Mouse (Mus musculus) regulatory T cell (primary cell): ENCODE data around the gene Atp1a3.

Experiments
- in situ Hi-C: fragments of 300-600 bp; cut with MboI, MseI; formaldehyde crosslinking; loops from one replicate; pipeline ENCODE4 v1.15.1; 2025; ENCODE audit warnings: high pct_unique_total_duplicates

Gene Atp1a3

DNA sequence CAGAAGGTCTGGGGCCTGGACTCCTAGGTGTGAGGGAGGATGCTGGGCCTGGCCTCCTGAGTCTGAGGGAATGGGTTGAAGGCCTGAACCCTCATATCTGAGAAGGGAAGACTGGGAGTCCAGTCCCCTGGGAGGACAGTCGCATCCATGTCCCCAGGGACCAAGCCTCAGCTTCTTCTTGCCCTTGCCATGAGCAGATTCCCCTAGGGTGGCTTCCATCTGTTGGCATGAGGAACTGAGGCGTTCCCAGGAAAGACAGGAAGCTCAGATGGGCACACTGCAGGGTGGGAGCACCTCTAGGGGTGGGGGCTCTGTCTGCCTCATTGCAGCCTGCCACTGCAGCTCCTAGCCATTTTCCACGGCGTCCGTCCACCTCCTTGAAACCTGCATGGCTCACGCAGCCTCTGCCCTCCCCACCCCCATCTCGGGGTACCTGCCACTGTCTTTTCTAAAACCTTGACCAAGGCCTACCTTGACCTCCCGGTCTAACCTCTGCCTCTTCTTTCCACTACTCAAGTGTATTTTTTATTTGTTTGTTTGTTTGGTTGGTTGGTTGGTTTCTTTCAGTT is 1.9 kb downstream of the Atp1a3 start:
- in situ Hi-C loops, result no loop called here

- in situ Hi-C loops, result no loop called here
These were observed 2.5 kb downstream of the Atp1a3 start for GRCm38 (mm10) chr7:25003291-25003690.

GRCm38 (mm10) chr7:25000711-25001110 is 5.0 kb downstream of the Atp1a3 start:
- in situ Hi-C loops, result no loop called here

GRCm38 (mm10) chr7:25000211-25000610 is 5.5 kb downstream of the Atp1a3 start:
- in situ Hi-C loops, result no loop called here

- in situ Hi-C loops, result no loop called here
These were observed 12.7 kb downstream of the Atp1a3 start for GRCm38 (mm10) chr7:24993081-24993480.

- in situ Hi-C loops, result no loop called here
These were observed 15.3 kb downstream of the Atp1a3 start for GRCm38 (mm10) chr7:24990478-24990877.

DNA sequence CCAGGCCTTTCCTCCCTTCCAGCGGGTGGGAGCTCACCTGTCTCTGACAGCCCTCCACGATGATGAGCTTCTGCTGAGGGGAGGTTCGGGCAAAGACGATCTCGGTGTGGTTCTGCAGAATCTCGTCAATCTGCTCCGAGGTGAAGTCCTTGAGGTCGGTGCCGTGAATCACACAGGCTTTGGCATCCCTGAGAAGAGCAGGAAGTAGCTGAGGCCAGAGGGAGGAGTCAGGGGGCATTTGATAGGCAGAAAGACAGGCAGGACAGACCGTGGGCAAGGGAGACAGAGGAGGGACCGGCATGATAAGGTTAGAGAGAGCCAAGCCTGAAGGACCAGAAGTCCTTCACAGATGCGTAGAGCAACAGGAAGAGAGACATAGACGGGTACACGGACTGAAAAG is 17.8 kb downstream of the Atp1a3 start:
- in situ Hi-C loops, result loop anchor here (10.0 kb wide), 1 partner anchor 877 kb away; no protein-coding TSS in a partner anchor

DNA sequence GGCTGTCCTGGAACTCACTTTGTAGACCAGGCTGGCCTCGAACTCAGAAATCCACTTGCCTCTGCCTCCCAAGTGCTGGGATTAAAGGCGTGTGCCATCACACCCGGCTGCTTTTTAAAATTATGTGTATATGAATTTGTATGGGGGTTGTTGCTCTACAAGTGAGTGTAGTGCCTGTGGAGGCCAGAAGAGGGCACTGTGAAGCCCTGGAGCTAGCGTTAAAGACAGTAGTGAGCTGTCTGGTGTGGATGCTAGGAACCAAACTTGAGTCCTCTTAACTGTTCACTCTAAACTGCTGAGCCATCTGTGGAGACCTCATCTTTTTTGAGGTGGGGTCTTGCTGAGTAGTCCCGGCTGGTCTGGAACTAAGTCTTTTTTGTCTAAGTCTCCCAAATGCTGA is 20.0 kb downstream of the Atp1a3 start:
- in situ Hi-C loops, result loop anchor here (10.0 kb wide), 1 partner anchor 879 kb away; no protein-coding TSS in a partner anchor

- in situ Hi-C loops, result loop anchor here (10.0 kb wide), 1 partner anchor 880 kb away; no protein-coding TSS in a partner anchor
These were observed 21.5 kb downstream of the Atp1a3 start for GRCm38 (mm10) chr7:24984307-24984706.

GRCm38 (mm10) chr7:24983396-24983795 is 22.4 kb downstream of the Atp1a3 start:
- in situ Hi-C loops, result loop anchor here (10.0 kb wide), 1 partner anchor 881 kb away; no protein-coding TSS in a partner anchor

- in situ Hi-C loops, result loop anchor here (10.0 kb wide), 1 partner anchor 884 kb away; no protein-coding TSS in a partner anchor
These were observed 25.3 kb downstream of the Atp1a3 start for GRCm38 (mm10) chr7:24980439-24980838.

- in situ Hi-C loops, result no loop called here
These were observed 27.0 kb downstream of the Atp1a3 start for GRCm38 (mm10) chr7:24978781-24979180.

DNA sequence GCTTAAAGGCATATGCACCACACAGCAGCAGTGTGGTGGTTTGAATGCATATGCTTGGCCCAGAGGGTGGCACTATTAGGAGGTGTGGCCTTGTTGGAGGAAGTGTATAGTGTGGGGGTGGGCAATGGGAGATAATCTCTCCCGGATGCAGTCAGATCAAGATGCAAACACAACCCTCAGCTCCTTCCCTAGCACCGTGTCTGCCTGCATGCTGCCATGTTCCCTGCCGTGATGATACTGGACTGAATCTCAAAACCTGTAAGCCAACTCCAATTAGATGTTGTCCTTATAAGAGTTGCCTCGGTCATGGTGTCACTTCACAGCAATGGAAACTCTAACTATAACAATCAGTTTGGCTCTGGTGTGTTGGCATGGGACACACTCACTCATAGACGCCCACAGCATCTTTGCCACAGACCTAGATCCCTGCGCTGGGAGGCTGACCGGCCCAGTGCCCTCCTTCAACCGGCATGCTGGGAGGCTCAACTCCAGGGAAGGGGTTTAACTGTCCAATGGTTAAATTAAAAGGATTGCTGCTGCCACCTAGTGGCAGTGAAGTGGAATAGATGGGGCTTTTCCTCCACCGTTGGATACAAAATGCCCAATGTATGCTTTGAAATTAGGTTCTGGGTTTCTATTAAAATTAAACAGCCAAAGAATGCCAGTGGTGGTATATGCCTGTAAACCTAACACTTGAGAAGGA is 30.7 kb downstream of the Atp1a3 start:
- in situ Hi-C loops, result loop anchor here (5.0 kb wide), 1 partner anchor 88 kb away; no protein-coding TSS in a partner anchor

- in situ Hi-C loops, result loop anchor here (5.0 kb wide), 1 partner anchor 87 kb away; no protein-coding TSS in a partner anchor
These were observed 31.9 kb downstream of the Atp1a3 start for GRCm38 (mm10) chr7:24973902-24974301.

GRCm38 (mm10) chr7:24973208-24973607 is 32.5 kb downstream of the Atp1a3 start:
- in situ Hi-C loops, result loop anchor here (5.0 kb wide), 1 partner anchor 86 kb away; no protein-coding TSS in a partner anchor

DNA sequence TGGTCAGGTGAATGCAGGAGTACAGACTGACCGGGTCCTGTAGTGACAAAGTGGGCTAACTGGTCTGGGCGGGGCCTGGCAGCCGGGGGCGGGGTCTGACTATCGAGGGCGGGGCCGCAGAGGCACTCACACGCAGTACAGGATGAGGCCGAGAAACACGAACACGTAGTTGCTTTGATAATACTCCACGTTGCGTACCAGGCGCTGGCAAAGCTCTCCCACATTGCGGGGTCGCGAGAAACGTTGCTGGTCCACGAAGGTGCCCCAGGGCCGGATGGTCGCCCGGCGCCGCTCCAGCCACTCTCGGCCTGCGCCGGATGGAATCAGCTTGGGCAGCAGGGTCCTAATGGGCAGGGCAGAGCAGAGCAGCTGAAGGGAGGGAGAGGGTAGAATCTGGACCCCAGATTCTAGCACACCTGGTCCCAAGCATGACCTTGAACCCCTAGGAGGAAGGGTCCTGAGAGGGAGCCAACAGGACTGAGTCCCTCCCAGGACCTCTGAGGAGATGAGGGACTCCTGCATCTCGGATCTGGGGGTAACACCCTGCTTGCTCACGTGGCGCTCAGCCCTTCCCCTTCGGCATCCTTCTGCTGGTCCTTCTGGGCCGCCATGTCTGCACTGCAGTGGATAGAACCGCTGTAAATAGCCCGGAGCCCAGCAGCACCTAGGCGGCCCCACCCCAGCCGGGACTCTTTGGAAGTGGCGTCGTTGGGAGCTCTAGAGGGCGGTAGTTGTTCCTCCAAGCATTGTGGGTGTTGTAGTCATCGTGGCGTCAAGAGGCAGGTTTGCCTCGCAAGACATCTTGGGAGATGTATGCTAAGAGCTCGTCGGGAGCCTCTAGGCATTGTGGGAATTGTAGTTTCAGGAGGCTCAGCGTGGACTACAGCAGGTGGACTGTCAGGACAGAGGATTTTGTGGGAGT is 33.5 kb downstream of the Atp1a3 start, which contains the start of gene Rabac1:
Gene Rabac1, minus strand, starts transcription at position 783 of the 922 bp plus-strand sequence.
- in situ Hi-C loops, result loop anchor here (5.0 kb wide), 1 partner anchor 85 kb away; no protein-coding TSS in a partner anchor

- in situ Hi-C loops, result loop anchor here (5.0 kb wide), 1 partner anchor 84 kb away; no protein-coding TSS in a partner anchor
These were observed 34.3 kb downstream of the Atp1a3 start for GRCm38 (mm10) chr7:24971261-24971971.

GRCm38 (mm10) chr7:24970341-24970740 is 35.4 kb downstream of the Atp1a3 start:
- in situ Hi-C loops, result loop anchor here (5.0 kb wide), 1 partner anchor 83 kb away; no protein-coding TSS in a partner anchor

DNA sequence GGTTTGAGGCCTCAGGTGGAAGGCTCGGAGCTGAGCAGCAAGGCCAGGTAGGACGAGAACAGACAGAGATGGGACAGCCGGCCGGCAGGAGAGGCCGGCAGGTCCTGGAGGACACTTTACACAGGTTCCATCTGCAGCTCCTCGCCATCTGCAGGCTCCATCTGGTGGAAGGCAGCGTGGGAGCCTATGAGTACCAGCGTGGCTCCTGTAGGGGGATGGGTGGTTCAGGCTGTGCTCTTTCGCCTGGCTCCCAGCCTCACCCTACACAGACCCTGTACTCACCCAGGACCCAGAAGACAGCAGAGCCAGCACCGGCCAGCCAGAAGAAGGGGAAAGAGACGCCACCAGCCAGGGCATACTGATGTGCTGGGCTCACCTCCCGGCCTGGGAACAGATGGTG is 36.0 kb downstream of the Atp1a3 start:
- in situ Hi-C loops, result loop anchor here (5.0 kb wide), 2 partner anchors 83 to 148 kb away; no protein-coding TSS in a partner anchor

- in situ Hi-C loops, result loop anchor here (5.0 kb wide), 1 partner anchor 146 kb away; no protein-coding TSS in a partner anchor
These were observed 37.3 kb downstream of the Atp1a3 start for GRCm38 (mm10) chr7:24968463-24968862.
